Mouse (Mus musculus) brain, adult 2 months (tissue): ENCODE results near the gene Tank.

Experiments
- DNase-seq: peaks from one replicate; pipeline ENCODE4 v3.0.0; 2011; ENCODE audit warnings: low read depth, low spot score

The Tank gene

DNA sequence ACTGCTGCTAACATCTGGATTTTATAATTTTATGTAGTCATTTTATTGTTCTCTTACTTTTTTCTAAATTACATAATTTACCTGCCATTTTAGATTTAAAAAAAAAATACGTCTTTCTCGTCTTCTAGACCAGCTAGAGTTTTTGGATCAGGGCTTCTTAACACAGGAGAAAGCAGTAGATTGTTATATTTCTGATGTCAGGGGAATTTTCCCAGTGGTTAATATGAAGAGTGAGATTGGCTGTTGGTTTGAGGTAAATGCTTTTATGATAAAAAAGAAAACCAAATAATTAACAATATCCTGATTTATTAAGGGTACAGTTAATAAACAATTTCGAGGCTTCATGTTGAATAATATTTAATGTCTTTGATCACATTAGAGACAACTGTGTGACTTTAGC is 1.7 kb downstream of the Tank start:
- no peak for DNase-seq

- DNase-seq = no peak
Observed at GRCm38 (mm10) chr2:61580555-61581080, 2.2 kb downstream of the Tank start.

GRCm38 (mm10) chr2:61582578-61583315 is 4.4 kb downstream of the Tank start:
- DNase-seq = no peak

GRCm38 (mm10) chr2:61585447-61585846 is 7.1 kb downstream of the Tank start:
- no peak for DNase-seq

GRCm38 (mm10) chr2:61586166-61586565 is 7.8 kb downstream of the Tank start:
- no peak for DNase-seq

GRCm38 (mm10) chr2:61590751-61591150 is 12.4 kb downstream of the Tank start:
- no peak for DNase-seq

DNA sequence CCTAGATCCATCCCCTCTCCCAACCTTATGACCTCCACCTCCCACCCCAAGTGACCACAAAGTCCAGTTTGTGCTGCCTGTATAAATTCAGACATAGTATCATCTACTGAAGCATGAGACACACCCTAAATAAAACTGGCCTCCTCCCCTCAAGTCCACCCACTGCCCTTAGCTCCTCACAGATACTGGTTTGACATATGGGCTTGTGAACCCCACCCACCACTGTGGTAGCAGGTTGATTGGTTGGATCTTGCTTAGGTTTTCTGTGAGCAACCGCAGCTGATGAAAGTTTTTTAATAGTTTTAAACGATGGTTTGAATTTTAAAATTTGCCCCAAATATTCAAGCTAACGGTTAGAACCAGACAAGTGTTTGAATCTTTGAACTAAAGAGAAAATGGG is 13.7 kb downstream of the Tank start:
- DNase-seq = no peak

GRCm38 (mm10) chr2:61592699-61593029 is 14.3 kb downstream of the Tank start:
- DNase-seq = no peak

- DNase-seq = peak; percentile 96
Observed at GRCm38 (mm10) chr2:61593030-61593811, 14.8 kb downstream of the Tank start.

DNA sequence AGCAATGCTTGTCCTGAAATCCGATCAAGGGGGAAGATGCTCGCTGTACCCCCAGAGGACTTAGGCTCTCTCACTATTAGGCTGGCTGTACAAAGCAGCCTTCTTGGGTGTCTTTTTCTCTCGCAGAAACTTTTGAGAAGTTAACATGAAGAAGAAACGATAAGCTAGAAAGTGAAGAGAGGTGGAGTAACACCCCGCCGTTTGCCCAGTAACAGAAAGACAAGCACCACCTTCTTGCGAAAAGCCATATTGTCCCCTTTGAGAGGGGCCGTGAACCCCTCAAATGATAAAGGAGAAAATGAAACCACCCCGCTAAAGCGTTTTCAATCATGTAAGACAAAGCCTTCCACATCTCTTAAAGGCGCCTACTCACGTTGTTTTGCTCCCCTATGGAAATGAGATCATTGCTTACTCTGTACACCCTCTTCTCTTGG is 15.5 kb downstream of the Tank start:
- DNase-seq = no peak

GRCm38 (mm10) chr2:61599730-61600129 is 21.3 kb downstream of the Tank start:
- no peak for DNase-seq

DNA sequence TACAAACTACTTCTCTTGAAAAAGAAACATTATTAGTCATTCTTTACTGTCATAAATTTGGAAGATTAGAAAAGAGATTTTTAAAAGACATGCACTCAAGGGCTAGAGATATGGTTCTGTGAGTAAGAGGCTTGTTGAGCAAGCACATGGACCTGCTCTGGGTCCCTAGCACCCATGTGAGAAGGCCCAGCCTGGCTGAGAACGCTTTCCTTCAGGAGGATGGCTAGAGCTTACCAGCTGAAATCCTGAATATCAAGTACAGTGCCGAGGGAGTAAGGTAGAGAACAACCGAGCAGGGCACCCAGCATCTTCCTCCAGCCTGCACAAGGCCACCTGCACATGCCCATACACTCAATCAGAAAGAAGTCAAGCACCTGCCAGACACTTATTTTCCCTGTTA is 25.1 kb downstream of the Tank start:
- DNase-seq = no peak

DNA sequence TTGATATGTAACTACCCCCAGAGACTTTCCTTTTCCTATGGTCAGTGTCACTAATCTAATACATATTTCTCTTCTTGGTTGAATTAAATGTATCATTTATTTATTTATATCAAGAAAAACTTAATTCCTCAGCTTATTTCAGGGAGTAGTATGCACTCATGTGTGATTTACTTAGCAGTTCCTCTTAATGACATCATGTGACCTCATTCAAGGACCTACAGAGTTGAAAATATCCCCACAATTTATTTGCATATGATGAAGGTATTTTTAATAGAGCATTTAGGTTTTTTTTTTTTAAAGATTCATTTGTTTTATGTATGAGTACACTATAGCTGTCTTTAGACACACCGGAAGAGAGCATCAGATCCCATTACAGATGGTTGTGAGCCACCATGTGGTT is 28.6 kb downstream of the Tank start:
- no peak for DNase-seq

GRCm38 (mm10) chr2:61623996-61624395 is 45.6 kb downstream of the Tank start:
- DNase-seq = no peak

DNA sequence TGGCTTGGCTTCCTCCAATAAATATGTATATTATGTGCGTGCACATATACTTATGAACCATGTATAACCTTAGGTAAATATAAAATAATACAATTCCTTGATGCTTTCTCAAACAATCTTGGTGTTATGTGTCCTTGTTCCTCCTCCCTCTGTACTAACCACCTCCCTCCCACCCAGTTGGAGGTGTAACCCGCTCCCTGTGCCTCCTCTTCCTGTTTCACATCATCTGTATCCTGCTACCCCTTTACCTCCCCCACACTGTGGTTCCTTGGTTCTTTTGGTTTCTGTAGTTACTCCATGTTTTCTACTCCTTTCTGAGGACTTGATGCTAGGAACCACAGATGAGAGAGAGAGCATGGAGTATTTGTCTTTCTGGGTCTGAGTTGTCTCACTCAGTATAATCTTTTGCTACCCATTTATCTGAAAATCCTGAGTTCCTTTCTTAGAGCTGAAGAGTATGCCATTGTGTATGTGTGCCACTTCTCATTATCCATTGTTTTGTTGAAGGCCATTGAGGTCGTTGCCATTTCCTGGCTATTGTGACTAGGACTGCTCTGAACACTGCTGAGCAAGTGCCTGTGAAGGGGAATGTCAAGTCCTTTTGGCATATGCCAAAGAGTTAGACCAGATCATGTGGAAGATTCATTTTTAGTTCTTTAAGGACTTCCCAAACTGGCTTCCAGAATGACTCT is 52.6 kb downstream of the Tank start:
- no peak for DNase-seq

DNA sequence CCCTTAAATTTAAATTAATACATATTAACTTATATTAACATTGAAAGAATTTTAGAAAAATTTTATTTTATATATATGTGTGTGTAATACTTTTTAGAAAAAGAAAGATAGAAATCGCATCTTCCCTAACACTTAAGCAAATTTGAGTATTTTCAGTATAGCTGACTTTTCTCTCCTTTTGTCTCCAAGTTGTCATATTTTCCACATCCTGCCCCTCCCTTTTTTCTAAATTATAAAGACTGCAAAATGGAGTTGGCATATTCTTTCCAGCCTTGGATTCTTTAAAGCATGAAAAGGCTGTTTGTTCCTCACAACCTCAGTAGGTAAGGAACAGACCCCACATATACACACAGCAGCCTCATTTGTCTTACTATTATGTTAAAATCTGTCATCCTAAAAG is 56.7 kb downstream of the Tank start:
- no peak for DNase-seq

- no peak for DNase-seq
Observed at GRCm38 (mm10) chr2:61638182-61638581, 59.8 kb downstream of the Tank start.

DNA sequence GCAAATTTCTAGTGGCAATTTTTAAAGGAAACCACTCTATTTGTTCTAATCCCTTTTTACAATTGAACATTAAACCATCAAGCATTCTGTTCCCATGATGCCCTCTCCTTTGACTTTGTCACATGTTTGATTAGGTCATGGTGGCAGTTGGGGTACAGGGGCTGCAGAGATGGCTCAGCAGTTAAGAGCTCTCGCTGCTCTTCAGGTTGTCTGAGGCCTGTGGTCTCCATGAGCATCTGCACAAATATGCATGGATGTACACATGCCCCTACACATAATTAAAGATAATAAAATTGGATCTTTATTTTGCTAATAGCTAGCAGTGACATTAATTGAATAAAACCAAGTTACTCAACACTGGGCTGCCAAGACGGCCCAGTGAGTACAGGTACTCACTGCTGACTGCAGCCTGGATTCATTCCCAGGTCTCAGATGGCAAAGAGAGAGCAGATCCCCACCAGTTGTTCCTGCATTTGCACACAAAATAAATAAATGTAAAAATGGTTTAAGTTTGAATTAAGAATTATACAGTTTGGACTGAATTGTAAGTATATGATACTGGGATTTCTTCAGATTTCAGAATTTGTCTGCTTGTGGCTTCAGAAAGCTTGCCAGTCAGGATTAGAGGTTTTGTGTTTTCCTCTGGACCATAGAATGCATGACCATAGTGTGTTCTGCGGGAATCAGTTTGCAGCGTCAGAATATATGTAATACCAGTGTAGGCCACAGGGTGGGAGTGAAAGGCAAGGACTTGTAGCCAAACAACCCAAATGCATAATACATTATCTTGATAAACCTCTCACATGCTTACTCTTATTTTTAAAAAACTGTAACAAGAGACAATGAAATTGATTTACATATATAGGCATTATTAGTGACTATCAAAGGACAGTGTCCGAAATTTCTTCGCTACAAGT is 64.3 kb downstream of the Tank start:
- DNase-seq = peak; percentile 86

- no peak for DNase-seq
Observed at GRCm38 (mm10) chr2:61651206-61651605, 72.8 kb downstream of the Tank start.

DNA sequence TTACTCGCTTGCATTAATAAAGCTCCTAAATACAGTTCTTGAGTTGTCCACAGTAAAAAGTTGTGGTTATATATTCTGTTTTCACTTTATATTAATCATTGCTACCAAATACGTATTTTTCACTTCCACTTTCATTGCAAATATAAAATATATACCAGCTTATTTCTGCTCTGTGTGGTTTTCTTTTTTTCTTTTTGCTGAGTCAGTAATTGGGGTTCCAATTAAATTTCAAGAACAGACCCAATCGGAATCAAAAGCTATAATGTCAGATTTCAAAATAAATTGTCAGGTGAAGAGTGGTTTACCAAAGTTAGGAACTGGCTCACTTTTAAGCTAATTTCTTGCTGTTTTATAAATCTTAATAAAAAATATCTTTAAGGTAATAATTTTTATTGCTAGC is 73.3 kb downstream of the Tank start:
- no peak for DNase-seq

DNA sequence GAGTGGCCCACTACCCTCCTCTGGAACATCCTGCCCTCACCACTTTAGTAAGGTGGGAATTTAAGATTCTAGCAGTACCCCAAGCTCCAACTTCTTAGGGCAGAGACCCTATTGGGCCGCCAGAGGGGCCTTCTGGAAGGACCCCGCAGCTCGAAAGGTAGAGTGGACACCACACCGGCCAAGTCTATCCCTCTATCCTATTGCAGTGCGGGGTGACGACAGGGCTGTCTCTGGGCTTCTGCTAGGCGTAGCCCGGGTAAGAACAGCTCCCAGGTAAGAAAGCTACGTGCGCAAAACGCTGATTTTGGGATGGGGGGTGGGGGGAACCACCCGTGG is 76.6 kb downstream of the Tank start:
- no peak for DNase-seq
